Mouse (Mus musculus) B cell, adult 2 months (primary cell): ENCODE measurements around the gene Rexo1.

Experiments
- DNase-seq, 2 experiments: peaks; one replicate each; pipeline ENCODE4 v3.0.0; 2022

Gene Rexo1

GRCm38 (mm10) chr10:80553575-80553974 is 7.8 kb downstream of the Rexo1 start:
- no peak for DNase-seq

DNA sequence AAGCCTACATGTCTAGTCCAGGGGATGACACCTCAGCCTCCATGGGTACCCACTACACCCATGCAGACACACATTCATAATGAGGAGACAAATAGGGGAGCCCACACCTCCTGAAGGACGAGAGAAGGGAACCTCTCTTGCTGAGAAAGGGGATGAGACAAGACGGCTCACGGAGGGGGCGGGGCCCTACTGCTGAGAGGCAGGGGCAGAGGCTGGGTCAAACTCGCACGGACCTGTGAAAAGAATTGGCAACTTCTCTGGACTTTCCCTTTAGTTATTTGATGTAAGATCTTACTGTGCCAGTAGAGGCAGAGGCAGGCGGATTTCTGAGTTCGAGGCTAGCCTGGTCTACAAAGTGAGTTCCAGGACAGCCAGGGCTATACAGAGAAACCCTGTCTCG is 9.0 kb downstream of the Rexo1 start:
- DNase-seq = no peak

- DNase-seq = no peak
These were observed 12.1 kb downstream of the Rexo1 start for GRCm38 (mm10) chr10:80549279-80549678.

GRCm38 (mm10) chr10:80548428-80549006 is 12.8 kb downstream of the Rexo1 start:
- DNase-seq = peak; percentile 71 to 72

DNA sequence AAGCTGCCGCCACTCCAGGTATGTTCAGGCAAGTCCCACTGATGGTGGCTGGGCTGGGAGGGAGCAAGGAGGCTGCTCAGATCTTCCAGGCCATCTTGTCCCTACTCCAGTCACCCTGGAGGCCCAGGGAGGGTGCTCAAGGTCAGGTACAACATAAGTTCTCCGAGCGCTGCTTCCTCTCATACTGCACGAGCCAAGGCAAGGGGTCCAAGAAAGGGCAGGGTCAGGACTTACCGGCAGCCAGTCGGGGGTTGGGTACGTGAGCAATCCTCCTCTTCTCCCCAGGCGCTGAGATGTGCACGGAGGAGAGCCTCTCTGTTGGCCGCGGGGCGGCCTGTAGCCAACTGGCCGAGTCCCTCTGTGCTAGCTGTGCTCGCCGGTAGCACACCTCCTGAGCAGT is 13.8 kb downstream of the Rexo1 start:
- DNase-seq = no peak

- DNase-seq = no peak
These were observed 14.4 kb downstream of the Rexo1 start for GRCm38 (mm10) chr10:80546945-80547344.

GRCm38 (mm10) chr10:80545590-80545989 is 15.8 kb downstream of the Rexo1 start:
- no peak for DNase-seq

- DNase-seq = no peak
These were observed 17.5 kb downstream of the Rexo1 start for GRCm38 (mm10) chr10:80543873-80544272.

DNA sequence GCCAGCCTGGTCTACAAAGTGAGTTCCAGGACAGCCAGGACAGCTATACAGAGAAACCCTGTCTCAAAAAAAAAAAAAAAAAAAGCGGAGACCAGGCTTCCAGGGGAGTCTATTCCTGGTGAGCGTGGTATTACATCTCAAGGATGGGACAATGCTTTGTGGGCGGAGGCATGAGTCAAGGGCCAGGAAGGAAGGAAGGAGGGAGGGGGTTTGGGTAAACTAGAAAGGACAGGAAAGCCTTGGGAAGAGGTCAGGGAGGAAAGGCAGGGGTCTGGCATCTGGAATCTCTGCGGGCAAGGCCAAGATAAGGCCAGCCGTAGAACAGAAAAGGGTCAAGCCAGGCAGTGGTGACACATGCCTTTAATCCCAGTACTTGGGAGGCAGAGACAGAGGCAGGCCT is 21.9 kb downstream of the Rexo1 start:
- DNase-seq = no peak

DNA sequence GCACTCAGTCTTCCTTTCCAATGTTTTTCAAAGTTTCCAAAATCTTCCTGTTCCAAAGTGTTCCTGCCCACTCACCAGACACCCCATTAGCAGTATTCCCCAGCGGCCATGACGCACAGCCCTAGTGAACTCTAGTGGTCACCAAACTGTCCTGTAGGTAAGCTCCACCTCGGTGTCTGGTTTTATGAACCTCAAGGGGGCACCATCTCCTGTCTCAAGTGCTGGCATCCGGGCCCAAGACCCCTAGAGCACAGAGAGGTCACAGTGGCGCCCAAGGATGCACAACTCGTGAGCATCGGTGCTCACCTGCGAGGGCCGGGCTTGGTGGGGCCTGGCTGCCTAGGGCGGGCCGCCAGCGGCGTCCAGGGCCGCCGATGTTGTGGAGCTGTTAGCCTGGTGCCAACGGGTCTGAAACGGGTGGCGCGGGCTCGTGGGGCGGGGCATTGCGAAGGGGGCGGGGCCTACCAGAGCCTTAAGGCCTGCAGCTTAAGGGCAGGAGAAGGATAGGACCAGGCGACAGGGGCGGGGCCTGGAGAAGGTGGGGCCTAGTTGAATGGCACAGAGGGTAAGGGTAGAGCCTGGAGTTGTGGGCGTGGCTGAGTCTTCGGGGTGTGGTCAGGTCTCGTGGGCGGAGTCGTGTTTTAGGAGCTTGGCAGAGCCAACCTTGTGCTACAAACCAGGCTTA is 22.5 kb downstream of the Rexo1 start, which contains the start of gene Atp8b3:
Atp8b3 (minus strand) TSS at position 415 of the 685 bp plus-strand sequence.
- DNase-seq = peak; percentile 96 to 98

- DNase-seq = no peak
These were observed 23.2 kb downstream of the Rexo1 start for GRCm38 (mm10) chr10:80538180-80538579.

DNA sequence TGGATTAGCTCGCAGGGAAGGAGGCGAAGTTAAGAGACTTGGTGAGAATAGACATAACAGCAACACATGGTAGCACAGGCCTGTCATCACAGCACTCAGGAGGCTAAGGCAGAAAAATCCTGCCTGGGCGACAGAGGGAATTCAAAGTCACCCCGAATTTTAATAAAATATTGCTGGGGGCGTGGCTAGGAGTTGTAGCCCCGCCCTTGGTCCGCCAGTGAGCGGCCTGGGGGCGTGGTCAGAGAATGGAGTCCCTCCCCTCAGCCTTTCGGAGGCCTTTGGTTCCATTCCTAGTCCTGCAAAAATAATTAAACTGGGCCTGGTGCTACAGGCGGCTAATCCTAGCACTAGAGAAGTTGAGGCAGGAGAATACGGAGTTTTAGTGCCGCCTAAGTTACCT is 25.6 kb downstream of the Rexo1 start:
- DNase-seq = peak; percentile 52 to 59

GRCm38 (mm10) chr10:80535071-80535470 is 26.3 kb downstream of the Rexo1 start:
- DNase-seq = peak; percentile 82 to 85

- no peak for DNase-seq
These were observed 27.7 kb downstream of the Rexo1 start for GRCm38 (mm10) chr10:80533704-80534103.

DNA sequence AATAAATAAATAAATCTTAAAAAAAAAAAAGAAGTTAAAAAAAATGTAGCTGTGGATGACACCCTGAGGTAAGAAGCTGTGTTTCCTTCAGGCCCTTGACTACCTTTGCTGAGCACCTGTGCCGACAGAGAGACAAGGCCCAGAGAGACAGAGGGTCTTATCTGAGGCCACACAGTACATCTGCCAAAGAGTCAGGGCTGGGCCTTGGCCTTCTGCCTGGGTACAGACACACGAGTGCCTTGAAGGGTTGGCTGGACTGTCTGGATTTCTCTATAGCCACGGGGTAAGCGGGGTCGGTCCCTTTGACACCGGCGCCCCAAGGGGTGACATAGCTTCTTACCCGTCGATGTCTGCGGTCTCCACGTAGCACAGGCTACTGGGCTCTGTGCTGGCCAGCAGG is 28.6 kb downstream of the Rexo1 start:
- DNase-seq = no peak

DNA sequence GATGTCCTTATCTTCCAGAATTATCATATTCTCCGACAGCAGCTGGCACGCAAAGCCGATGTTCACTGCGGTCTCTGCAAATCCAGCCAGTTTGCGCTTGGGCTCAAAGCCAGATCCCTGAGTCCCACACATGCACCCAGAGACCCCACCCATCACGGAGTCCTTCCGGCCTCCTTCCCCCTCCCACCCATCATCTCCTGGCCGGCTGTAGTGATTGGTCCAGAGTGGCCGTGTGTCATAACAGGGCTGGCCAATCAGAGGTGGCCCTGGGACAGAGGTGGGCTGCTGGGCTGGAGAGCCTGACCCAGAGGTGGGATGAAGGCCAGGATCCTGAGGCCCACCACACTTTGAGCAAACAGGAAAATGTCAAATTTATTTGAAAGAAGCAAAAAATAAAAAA is 35.2 kb downstream of the Rexo1 start:
- no peak for DNase-seq

- peak; percentile 60 to 62 for DNase-seq
These were observed 38.1 kb downstream of the Rexo1 start for GRCm38 (mm10) chr10:80523299-80523698.

DNA sequence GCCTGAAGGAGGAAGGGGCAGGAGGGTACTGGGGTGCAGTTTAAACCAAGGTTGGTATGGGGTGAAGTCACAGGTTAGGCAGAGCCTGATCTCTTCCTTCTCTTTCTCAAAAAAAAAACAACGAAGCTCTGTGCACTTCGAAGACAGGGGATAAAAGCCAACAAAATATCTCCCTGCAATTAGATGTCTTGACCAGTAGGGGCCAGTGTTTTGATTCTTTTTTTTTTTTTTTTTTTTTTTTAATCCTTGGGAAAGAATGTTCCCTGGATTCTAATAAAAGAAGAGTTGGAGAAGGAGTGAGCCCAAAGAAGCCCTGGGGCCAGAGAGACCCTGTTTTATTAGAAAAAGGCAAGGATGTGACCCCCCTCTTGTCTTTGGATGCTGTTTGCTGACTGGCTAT is 42.1 kb downstream of the Rexo1 start:
- DNase-seq = no peak

DNA sequence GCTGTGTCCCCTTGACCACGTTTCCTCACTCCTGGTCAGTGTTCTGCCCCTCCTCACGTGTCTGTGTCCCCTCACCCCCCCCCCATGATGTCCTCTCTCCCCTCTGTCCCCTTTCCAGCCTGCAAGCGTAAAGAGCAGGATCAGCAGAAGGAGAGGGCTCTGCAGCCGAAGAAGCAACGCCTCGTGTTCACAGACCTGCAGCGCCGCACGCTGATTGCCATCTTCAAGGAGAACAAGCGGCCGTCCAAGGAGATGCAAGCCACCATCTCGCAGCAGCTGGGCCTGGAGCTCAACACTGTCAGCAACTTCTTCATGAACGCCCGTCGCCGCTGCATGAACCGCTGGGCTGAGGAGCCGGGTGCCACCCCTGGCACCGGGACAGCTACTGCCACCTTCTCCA is 47.6 kb downstream of the Rexo1 start:
- DNase-seq = no peak

DNA sequence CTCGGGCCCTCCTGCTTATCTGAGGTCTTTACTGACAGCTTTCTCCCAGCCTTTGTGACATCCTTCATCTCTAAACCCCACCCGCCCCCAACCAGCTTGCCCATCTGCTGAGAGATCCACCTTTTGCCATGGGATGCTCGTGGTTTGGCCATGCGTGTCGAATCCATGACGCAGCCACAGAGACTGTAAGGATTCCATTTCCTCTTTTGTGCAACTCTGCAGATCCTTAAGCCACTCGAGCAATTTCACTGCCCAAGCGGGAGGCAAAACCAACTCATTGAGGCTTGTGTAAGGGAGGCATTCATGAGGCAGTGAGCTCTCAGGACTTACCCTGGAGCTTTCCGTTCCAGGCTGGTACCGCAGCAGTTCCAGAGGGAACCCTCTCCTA is 51.1 kb downstream of the Rexo1 start:
- DNase-seq = peak in 1 of 2 experiments; percentile 32

DNA sequence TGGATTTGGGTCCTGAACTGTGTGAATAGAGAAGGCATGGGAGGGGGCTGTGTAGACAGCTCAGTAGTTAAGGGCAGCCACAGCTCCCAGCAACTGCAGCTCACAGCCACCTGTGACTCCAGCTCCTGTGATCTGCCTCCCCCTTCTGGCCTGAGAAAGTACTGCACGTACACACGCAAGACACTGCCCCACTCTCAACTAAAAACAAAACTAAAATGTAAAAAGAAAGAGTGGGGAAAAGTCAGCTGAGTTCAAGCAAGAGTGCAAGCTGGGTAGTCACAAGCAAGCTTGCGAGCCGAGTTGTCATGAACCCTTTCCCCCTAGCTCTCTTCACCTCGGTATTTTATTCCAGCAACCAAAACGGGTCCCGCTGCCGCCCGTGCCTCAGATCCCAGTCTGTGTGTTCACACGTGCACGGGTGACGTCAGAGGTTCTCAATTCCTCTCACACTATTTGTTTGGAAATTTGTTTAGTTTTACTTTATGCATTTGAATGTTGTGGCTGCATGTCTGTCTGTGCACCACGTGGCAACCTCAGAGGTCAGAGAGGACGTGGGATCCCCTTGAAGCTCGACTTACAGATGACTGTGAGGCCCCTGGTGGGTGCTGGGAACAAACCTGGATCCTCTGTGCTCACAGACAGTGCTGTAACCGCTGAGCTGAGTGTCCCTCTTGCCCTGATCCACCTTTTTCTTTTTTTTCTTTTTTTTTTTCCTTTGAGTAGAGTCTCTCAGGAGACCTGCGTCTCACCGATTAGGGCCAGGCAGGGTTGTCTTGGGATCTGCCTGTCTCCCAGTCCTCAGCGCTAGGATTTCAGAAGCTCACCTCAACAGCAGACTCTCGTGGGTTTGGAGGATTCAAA is 51.7 kb downstream of the Rexo1 start:
- peak; percentile 92 to 93 for DNase-seq

- DNase-seq = peak; percentile 83 to 84
These were observed 55.1 kb downstream of the Rexo1 start for GRCm38 (mm10) chr10:80506222-80506621.

- DNase-seq = no peak
These were observed 56.6 kb downstream of the Rexo1 start for GRCm38 (mm10) chr10:80504724-80505123.
